Mouse (Mus musculus) thymus, adult 2 months (tissue): Measurements from ENCODE around the gene Dnpep.
A peak's percentile ranks its signal among the peaks of the same experiment; 100 is the strongest.

Experiments used
- CTCF ChIP-seq: fragments of 200-500 bp; IDR thresholded peaks from 2 replicates; pipeline ENCODE4 v1.5.1; 2012; ENCODE audit warnings: mild to moderate bottlenecking, control low read depth, low read length, moderate library complexity, borderline replicate concordance; ENCODE audit not compliant: control insufficient read depth, poor library complexity, insufficient read depth; ENCODE audit errors: extremely low read depth
- POLR2A ChIP-seq: fragments of 200-500 bp; IDR thresholded peaks from 2 replicates; pipeline ENCODE4 v1.6.1; 2012; ENCODE audit warnings: mild to moderate bottlenecking, low read length, control low read depth, moderate library complexity; ENCODE audit not compliant: control insufficient read depth, poor library complexity, insufficient read depth; ENCODE audit errors: extremely low read depth

- peak; percentile 64; the same call in 1 of the 2 replicates for TF ChIP-seq POLR2A
- TF ChIP-seq CTCF, result peak; percentile 93
Observed at GRCm38 (mm10) chr1:75317241-75318201, at the start of gene Dnpep.
